Mouse (Mus musculus): ENCODE measurements at regions not wholly inside any gene's neighbourhood (a gene's known extent, or its start where the extent isn't known, plus 50 kb on each side); places are given as distances from the start of the nearest gene placed in this dataset.

DNA sequence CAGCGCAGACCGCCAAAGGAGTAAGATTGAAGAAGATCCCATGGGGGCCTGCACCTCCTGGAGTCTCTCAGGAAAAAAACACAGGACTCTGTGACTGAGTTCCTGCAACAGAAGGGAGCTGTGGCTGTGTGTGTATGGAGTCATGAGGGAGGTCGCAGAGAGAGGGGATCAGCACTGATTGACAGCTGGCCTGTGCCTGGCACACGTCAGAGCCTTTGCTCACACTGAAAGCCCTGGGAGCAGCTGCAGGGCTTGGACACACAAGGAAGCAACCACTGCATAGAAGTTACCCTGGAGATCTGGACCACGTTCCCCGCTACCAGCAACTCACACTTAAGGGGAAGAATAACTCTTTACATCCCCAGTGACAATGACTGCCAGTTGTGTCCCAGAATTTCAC is 92.3 kb upstream of the Lgalsl start:
- CTCF ChIA-PET = no interaction called here

DNA sequence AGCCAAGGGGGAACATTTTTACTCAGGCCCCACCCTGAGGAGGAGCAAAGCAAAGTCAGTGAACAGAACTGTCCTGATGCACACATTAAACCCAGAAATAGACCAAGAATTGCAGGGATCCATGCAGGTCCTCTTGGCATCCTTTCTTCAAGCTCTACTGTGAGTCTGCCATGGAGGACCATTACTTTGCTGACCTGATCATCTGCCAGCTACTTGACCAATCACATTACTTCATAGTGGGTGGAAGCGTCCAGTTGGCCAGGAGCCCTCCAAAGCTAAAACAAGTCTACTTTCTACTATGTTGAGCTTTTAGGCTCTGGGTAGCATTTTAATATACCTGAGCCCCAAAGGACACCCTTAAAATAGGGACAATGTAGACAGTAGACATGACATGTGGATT is 98.6 kb upstream of the Lgalsl start:
- CTCF ChIA-PET = no interaction called here

DNA sequence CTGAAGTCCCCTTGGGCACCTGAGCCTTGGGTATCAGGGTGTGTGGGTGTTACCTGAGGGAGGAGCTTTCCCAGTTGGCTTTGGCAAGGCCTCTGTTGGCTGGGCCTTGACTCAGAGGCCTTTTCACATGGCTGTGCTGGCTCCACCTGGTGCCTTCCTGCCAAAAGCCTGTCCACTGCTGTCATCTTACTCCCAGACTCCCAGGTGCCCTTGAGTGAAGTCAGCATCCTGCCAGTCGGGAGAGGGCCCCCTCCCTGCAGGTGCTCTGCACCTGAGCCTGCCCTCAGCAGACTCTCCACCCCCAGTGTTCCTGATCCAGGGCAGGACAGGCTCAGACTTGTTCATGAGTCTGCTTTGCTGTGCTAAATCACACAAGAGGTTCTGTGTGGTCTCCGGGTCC is 99.2 kb upstream of the Lgalsl start:
- CTCF ChIA-PET = no interaction called here

GRCm38 (mm10) chr11:20930573-20930972 is 99.7 kb upstream of the Lgalsl start:
- CTCF ChIA-PET = no interaction called here

DNA sequence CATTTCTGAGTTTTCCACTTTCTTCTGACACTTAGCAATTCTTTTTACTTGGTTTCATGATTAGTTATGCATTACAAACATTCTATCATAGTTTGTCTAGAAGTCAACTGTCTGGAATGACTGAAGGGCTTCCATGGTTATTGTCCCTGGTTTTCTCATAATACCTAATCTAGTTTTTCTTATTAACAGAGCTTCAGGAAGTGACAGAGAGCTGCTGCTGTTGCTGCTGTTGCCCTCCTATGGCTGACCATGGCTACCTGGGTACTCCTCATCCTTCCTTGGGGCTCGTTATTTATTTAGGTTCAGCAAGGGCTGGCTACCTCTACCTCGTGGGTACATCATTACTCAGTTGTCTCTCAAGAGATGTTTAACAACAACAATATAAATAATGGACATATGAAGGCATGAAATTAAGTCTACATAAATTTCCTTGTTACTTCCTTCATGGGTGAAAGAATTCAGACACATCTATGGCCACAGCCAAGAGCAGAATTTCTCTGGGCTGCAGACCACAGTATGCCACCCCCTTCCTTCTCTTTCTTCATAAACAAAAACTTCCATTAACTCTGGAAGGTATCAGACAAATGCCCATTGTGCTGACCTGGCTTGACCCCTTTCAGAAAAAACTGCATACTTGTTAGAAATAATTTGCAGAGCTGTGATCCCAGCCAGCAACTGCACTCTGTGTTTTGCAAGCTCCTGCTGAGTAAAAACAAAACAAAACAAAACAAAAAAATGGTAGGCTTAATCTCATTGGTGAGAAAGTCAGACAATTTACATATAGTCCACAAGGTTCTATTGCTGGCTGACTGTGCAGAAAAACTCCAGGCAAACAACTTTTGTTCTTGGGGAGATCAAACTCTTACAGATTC is 103.6 kb upstream of the Lgalsl start:
- CTCF ChIA-PET = interaction anchor here (0.8 kb wide), 1 partner anchor 19 kb away, joined by 3 read pairs; no protein-coding TSS in a partner anchor

DNA sequence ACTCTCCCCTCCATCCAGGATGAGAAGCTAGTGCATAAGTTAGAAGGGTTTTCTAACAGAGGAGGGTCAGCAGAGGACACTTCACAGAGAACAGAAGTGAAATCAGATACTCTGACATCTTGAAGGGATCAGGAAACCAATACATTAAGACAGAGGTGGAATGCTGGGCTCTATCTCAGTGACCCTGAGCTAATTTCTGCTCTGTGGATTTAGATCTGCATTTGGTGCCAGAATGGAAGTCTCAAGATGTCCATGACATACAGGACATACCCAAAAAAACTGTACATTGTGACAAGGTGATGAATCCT is 104.2 kb upstream of the Lgalsl start:
- CTCF ChIA-PET = no interaction called here

- CTCF ChIA-PET = interaction anchor here (0.6 kb wide), 1 partner anchor 12 kb away, joined by 23 read pairs; no protein-coding TSS in a partner anchor
Observed at GRCm38 (mm10) chr11:20935910-20936309, 105.1 kb upstream of the Lgalsl start.

- CTCF ChIA-PET = no interaction called here
Observed at GRCm38 (mm10) chr11:20936996-20937395, 106.1 kb upstream of the Lgalsl start.

- CTCF ChIA-PET = interaction anchor here (0.7 kb wide), 1 partner anchor 242 kb away, joined by 13 read pairs; no protein-coding TSS in a partner anchor
Observed at GRCm38 (mm10) chr11:20937942-20938341, 107.1 kb upstream of the Lgalsl start.

DNA sequence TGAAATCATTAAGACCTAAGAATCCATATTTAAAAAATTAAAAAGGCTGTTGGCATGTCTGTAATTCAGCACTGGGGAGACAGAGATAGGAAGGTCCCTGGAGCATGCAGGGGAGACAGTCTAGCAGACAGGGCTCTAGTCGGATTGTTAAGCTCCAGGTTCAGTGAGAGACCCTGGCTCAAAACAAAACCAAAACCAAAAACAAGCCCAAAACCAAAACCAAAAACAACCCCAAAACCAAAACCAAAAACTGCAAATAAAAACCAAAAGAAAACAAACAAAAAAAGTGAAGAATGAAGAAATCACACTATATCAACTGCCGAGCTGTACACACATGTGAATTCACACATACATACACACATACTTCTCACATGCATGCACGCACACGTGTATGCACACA is 108.8 kb upstream of the Lgalsl start:
- CTCF ChIA-PET = no interaction called here

DNA sequence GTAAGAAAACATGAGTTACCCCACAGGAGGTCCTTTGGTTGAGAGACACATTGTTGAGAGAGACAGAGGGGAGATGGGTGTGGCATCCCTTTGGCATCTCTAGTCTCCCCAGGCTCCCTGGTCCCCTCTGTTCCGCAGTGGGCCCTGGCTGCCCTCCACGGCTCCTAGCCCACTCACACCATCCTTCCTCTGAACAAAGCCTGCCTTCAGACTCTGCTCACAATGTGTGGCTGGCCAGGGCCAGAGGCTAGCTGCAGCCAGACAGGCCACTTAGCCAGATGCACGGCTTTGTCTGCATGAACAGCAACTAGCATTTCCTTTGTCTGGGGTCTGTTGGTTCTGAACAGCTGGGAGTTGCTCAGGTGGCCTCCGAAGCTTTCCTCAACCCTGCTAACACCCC is 110.7 kb upstream of the Lgalsl start:
- CTCF ChIA-PET = no interaction called here

DNA sequence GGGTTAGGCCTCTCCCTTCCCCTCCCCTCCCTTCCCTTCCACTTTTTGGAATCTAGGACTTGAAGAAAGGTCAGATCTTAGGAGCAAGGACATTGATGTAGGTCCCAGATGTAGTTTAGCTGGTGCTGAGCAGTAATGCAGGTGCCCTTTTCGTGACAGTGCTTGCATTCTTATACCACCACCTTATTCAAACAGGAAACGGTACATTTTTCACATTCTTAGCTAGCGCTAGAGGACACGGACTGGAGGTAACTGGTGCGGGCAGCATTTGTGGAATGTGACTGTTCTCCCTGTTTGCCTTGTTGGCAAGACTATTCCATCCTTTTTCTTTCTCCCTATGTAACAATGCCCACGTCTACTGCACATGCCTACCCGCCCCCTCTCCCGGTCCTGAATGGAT is 124.7 kb upstream of the Lgalsl start:
- CTCF ChIA-PET = no interaction called here

GRCm38 (mm10) chr11:20957766-20958165 is 126.9 kb upstream of the Lgalsl start:
- CTCF ChIA-PET = no interaction called here

DNA sequence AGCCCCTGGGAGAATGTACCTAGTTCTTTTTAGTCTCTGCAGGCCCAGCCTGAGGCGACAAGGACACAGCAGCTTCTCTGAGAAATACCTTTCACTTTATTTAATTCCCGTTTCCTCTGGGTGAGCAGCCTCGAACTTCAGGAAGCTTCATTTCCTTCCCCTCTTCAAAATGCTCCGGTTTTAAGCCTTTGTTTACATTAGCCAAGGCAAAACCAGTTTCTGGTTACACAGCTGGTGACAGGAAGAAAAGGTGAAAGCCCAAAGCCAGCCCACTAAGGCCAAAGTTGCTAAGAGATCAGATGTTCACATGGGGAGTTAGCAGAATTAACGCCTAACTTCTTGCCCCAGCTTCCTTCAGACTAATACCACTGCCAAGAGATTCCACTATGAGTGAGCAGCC is 127.4 kb upstream of the Lgalsl start:
- CTCF ChIA-PET = no interaction called here

- CTCF ChIA-PET = no interaction called here
Observed at GRCm38 (mm10) chr11:20960066-20960465, 129.2 kb upstream of the Lgalsl start.

DNA sequence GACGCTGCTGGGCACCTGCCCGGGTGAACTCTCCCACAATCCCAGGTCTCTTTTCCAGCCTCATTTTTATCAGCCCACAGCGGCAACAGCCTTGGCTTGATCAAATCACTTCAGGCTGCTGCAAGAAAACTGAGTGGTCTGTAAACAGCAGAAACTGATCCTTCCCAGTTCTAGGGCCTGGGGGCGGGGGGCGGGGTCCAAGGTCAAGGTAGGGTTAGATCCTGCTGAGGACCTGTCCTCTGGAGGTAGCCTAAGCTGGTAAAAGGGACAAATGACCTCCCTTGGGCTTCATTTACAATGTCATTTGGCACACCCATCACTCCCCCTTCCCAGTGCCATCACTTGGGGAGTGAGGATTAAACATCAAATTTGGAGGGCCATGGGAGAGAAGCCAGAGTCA is 129.9 kb upstream of the Lgalsl start:
- CTCF ChIA-PET = no interaction called here

DNA sequence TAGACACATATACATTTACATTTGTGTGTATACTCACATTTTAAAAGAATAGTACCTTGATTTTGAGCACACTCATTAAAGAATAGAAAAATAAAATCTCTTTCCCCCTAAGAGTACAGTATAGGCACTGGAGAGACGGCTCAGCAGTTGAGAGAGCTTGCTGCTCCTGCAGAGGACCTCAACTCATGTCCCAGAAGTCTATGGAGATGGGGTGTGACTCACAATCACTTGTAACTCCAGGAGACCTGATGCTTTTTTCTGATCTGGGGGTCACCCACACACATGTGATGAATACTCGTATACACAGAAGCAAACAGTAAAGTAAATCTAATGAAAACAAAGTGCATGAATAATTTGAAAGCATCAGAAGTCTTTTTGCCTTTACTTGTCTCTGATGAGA is 129.5 kb upstream of the Peli1 start:
- CTCF ChIA-PET = no interaction called here

DNA sequence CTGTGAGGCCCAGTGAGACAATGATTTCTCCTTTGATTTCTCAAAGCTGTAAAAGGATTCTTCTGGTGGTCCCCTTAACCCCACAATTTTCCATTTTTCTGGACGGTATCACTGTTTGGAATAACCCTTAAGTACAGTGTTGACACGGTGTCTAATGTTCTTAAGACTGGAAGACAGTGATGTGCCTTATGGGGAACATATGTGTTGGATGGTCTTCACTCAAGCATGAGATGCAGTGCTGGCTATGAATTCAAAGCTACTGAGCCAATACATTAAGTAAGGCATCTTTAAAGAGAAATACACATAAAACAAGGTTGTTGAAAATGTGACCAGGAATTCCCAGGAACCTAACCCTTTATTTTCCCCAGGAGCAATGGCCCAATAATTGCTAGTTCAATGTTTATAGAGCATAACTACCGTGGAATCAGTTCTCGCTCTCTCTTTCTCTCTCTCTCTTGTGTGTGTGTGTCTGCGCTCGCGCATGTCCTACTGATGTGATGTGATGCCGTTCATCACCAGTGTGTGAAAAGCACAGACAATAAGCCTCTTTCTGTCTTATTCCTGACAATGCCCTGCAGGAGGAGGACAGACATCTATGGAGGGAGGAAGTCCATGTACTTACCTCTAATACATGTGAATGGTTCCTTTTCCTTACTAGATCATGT is 125.4 kb upstream of the Peli1 start:
- CTCF ChIA-PET = no interaction called here

- CTCF ChIA-PET = interaction anchor here (0.5 kb wide), 1 partner anchor 298 kb away, joined by 3 read pairs; no protein-coding TSS in a partner anchor
Observed at GRCm38 (mm10) chr11:20967321-20967984, 123.6 kb upstream of the Peli1 start.

DNA sequence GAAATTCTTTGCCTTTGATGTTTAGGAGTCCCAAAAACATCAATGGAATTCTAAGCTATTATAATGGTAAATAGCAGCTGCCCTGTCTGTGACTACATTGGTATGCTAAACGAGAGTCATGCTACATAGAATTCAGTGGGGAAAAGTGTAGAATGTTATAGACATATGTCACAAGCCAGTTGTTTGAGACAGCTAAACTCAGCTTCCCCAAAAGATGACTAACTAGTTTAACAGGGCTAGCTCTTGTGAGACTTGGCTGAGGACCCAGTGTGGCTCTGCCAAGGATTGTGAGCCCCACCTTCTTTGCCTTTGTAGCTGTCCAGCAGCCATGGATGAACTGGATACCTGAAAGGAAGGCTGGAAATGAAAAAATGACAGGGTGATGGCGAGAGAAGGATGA is 122.8 kb upstream of the Peli1 start:
- CTCF ChIA-PET = no interaction called here

- CTCF ChIA-PET = no interaction called here
Observed at GRCm38 (mm10) chr11:20973141-20973540, 118.0 kb upstream of the Peli1 start.

DNA sequence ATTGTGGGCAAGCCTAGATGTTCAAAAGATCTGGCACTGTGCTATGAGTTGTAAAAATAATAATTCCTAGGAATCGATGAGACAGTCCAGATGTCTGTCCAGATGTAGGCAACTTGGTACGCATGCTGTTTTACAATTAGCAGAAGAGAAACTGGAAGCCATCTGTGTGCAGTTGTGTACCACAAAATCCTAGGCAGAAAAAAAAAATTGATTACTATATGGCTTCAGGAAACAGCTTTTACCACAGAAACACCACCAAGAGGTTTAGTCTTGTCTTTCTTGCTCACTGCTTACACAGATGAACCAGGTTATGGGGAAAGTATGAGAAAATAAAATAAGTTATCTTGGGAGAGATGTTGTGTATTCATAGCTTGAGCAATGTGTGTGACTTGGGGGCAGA is 109.5 kb upstream of the Peli1 start:
- CTCF ChIA-PET = no interaction called here

GRCm38 (mm10) chr11:20982010-20982409 is 109.1 kb upstream of the Peli1 start:
- CTCF ChIA-PET = no interaction called here

Data from spleen, embryonic (tissue).